Mouse (Mus musculus): ENCODE results near the gene Tnnt3.

Gene Tnnt3

GRCm38 (mm10) chr7:142476795-142477452, 21.7 kb upstream of the Tnnt3 start:
- no peak for DNase-seq (ENCODE audit: low read depth)

GRCm38 (mm10) chr7:142478001-142478400, 20.6 kb upstream of the Tnnt3 start:
- DNase-seq (ENCODE audit: low read depth) = no peak

- DNase-seq (ENCODE audit: low read depth) = no peak
Observed at GRCm38 (mm10) chr7:142478574-142478973, 20.1 kb upstream of the Tnnt3 start.

GRCm38 (mm10) chr7:142479307-142479706, 19.3 kb upstream of the Tnnt3 start:
- no peak for DNase-seq (ENCODE audit: low read depth)

GRCm38 (mm10) chr7:142479886-142480285, 18.8 kb upstream of the Tnnt3 start:
- no peak for DNase-seq (ENCODE audit: low read depth)

GRCm38 (mm10) chr7:142480661-142481060, 18.0 kb upstream of the Tnnt3 start:
- no peak for DNase-seq (ENCODE audit: low read depth)

GRCm38 (mm10) chr7:142481186-142481567, 17.5 kb upstream of the Tnnt3 start:
- no peak for DNase-seq (ENCODE audit: low read depth)

GRCm38 (mm10) chr7:142481568-142482255, 16.9 kb upstream of the Tnnt3 start:
- no peak for DNase-seq (ENCODE audit: low read depth)

- DNase-seq (ENCODE audit: low read depth) = no peak
Observed at GRCm38 (mm10) chr7:142482256-142482609, 16.4 kb upstream of the Tnnt3 start.

- no peak for DNase-seq (ENCODE audit: low read depth)
Observed at GRCm38 (mm10) chr7:142483136-142483535, 15.5 kb upstream of the Tnnt3 start.

GRCm38 (mm10) chr7:142484780-142485179, 13.9 kb upstream of the Tnnt3 start:
- DNase-seq (ENCODE audit: low read depth) = no peak

- DNase-seq (ENCODE audit: low read depth) = no peak
Observed at GRCm38 (mm10) chr7:142486751-142487162, 11.9 kb upstream of the Tnnt3 start.

GRCm38 (mm10) chr7:142487341-142487859, 11.2 kb upstream of the Tnnt3 start:
- DNase-seq (ENCODE audit: low read depth) = peak; percentile 24

- DNase-seq (ENCODE audit: low read depth) = no peak
Observed at GRCm38 (mm10) chr7:142488053-142488452, 10.6 kb upstream of the Tnnt3 start.

GRCm38 (mm10) chr7:142493535-142493934, 5.1 kb upstream of the Tnnt3 start:
- no peak for DNase-seq (ENCODE audit: low read depth)

GRCm38 (mm10) chr7:142496158-142496557, 2.5 kb upstream of the Tnnt3 start:
- no peak for DNase-seq (ENCODE audit: low read depth)

- DNase-seq (ENCODE audit: low read depth) = no peak
Observed at GRCm38 (mm10) chr7:142496800-142497199, 1.8 kb upstream of the Tnnt3 start.

GRCm38 (mm10) chr7:142497775-142498174, 861 bp upstream of the Tnnt3 start:
- peak; percentile 58 for DNase-seq (ENCODE audit: low read depth)

- peak; percentile 34 for DNase-seq (ENCODE audit: low read depth)
Observed at GRCm38 (mm10) chr7:142499010-142499721, 530 bp downstream of the Tnnt3 start.

GRCm38 (mm10) chr7:142500032-142500431, 1.4 kb downstream of the Tnnt3 start:
- no peak for DNase-seq (ENCODE audit: low read depth)

GRCm38 (mm10) chr7:142503206-142503605, 4.6 kb downstream of the Tnnt3 start:
- DNase-seq (ENCODE audit: low read depth) = no peak

GRCm38 (mm10) chr7:142505942-142506341, 7.3 kb downstream of the Tnnt3 start:
- DNase-seq (ENCODE audit: low read depth) = no peak

- no peak for DNase-seq (ENCODE audit: low read depth)
Observed at GRCm38 (mm10) chr7:142506501-142506900, 7.9 kb downstream of the Tnnt3 start.
